Mouse (Mus musculus): ENCODE measurements around the gene Map3k11.

- TF ChIP-seq GATA1 (IDR thresholded peaks at IDR 0.05; ENCODE audit: borderline replicate concordance, low read length) = no peak
- TF ChIP-seq CTCF (IDR thresholded peaks at IDR 0.05; ENCODE audit: low read depth, low read length) = no peak
- no peak for TF ChIP-seq TAL1 (conservative IDR thresholded peaks at IDR 0.05; ENCODE audit: low read depth, low read length)
- no peak for TF ChIP-seq POLR2AphosphoS5 (IDR thresholded peaks at IDR 0.05; ENCODE audit: insufficient replicate concordance, low read depth, low read length)
Measured at GRCm38 (mm10) chr19:5641021-5641420, 47.5 kb upstream of the Map3k11 start.
